In genomic region chr16:96159091-96159731, GRCm38 (mm10) we compare ENCODE assay signal across 7 mouse cellular contexts. TPM values are rescaled to one million over a fixed set of nuclear protein-coding genes. Genes with fewer than 3 reads are reported as not detected.
A peak's percentile ranks its signal among the peaks of the same experiment; 100 is the strongest.
DNase-seq lines count a peak whose midpoint lies in the region; ATAC-seq and TF ChIP-seq lines count a peak whose summit lies in the region.

No protein-coding gene starts in this region.

- DNase-seq in adrenal gland, postnatal 10 days: peak; percentile 77
- peak; percentile 78 to 80 for DNase-seq in cerebellum, postnatal 25 days
- DNase-seq in gastrocnemius, postnatal 10 days: peak; percentile 71
- DNase-seq in spleen, adult 2 months (ENCODE audit: low read depth in 1 of 2, low spot score in 2 of 2): peak in 1 of 2 experiments; percentile 11

- peak overlapping the region; percentile 82 for H3K27ac ChIP-seq in hindbrain, embryonic 15.5 days (replicated peaks)
- peak overlapping the region; percentile 91 for H3K27ac ChIP-seq in limb, embryonic 13.5 days
- peak overlapping the region; percentile 81 for H3K27ac ChIP-seq in midbrain, embryonic 12.5 days (replicated peaks)
- H3K27ac ChIP-seq in spleen, adult 2 months (ENCODE audit: insufficient read depth, low read length): no peak overlapping the region

- H3K4me3 ChIP-seq in hindbrain, embryonic 15.5 days: peak overlapping the region; percentile 50
- peak overlapping the region; percentile 62 for H3K4me3 ChIP-seq in limb, embryonic 13.5 days
- H3K4me3 ChIP-seq in midbrain, embryonic 12.5 days: peak overlapping the region; percentile 58
- peak overlapping the region; percentile 57; the same call in 1 of the 2 replicates for H3K4me3 ChIP-seq in spleen, adult 2 months (ENCODE audit: extremely low read depth, insufficient read depth, insufficient read length)

- TF ChIP-seq CTCF in spleen, adult 2 months (IDR thresholded peaks at IDR 0.05; ENCODE audit: extremely low read depth, insufficient read depth, insufficient read length, insufficient replicate concordance): peak; percentile 22; the same call in 1 of the 2 replicates

- H3K27me3 ChIP-seq in hindbrain, embryonic 15.5 days: no peaks in the 10 kb centered on the region
- H3K27me3 ChIP-seq in limb, embryonic 13.5 days: no peaks in the 10 kb centered on the region
- 0 out of 2 replicates have a peak, but pooled peaks cover 3% of the 10 kb centered on the region for H3K27me3 ChIP-seq in midbrain, embryonic 12.5 days
- H3K27me3 ChIP-seq in spleen, adult 2 months (ENCODE audit: control insufficient read depth, insufficient read depth, low read length): peaks cover 6% of the 10 kb centered on the region

- WGBS in hindbrain, embryonic 15.5 days: 1% methylated on average over 61 of the region's 67 CpGs
- WGBS in limb, embryonic 13.5 days: under 1% methylated on average over 66 of the region's 67 CpGs
- WGBS in midbrain, embryonic 12.5 days: 1% methylated on average over 65 of the region's 67 CpGs
- 2% methylated on average over 63 of the region's 67 CpGs for WGBS in spleen, adult 2 months

- no peaks in the 10 kb centered on the region; the same call in 1 of the 2 replicates for H3K36me3 ChIP-seq in hindbrain, embryonic 15.5 days
- peaks cover 22% of the 10 kb centered on the region for H3K36me3 ChIP-seq in limb, embryonic 13.5 days
- peaks cover 19% of the 10 kb centered on the region for H3K36me3 ChIP-seq in midbrain, embryonic 12.5 days
- no peaks in the 10 kb centered on the region for H3K36me3 ChIP-seq in spleen, adult 2 months (ENCODE audit: control insufficient read depth, insufficient read depth, low read length)

- H3K4me1 ChIP-seq in hindbrain, embryonic 15.5 days (replicated peaks): peaks cover 16% of the 10 kb centered on the region
- H3K4me1 ChIP-seq in limb, embryonic 13.5 days: peaks cover 19% of the 10 kb centered on the region
- H3K4me1 ChIP-seq in midbrain, embryonic 12.5 days: peaks cover 8% of the 10 kb centered on the region
- H3K4me1 ChIP-seq in spleen, adult 2 months (ENCODE audit: control insufficient read depth, insufficient read depth, insufficient read length): peaks cover 5% of the 10 kb centered on the region; the same call in 1 of the 2 replicates

- no peak for TF ChIP-seq POLR2A in spleen, adult 2 months (IDR thresholded peaks at IDR 0.05; ENCODE audit: low read depth, low read length)

- peak overlapping the region; percentile 75 for H3K9ac ChIP-seq in hindbrain, embryonic 15.5 days
- peak overlapping the region; percentile 95 for H3K9ac ChIP-seq in limb, embryonic 13.5 days
- peak overlapping the region; percentile 88 for H3K9ac ChIP-seq in midbrain, embryonic 12.5 days (replicated peaks)

- H3K9me3 ChIP-seq in hindbrain, embryonic 15.5 days: no peaks in the 10 kb centered on the region
- H3K9me3 ChIP-seq in limb, embryonic 13.5 days: no peaks in the 10 kb centered on the region
- no peaks in the 10 kb centered on the region for H3K9me3 ChIP-seq in midbrain, embryonic 12.5 days

- H3K4me2 ChIP-seq in hindbrain, embryonic 15.5 days: peak overlapping the region; percentile 98
- H3K4me2 ChIP-seq in limb, embryonic 13.5 days (replicated peaks): peak overlapping the region; percentile 91
- H3K4me2 ChIP-seq in midbrain, embryonic 12.5 days (replicated peaks): peak overlapping the region; percentile 97

- ATAC-seq in hindbrain, embryonic 15.5 days (ENCODE audit: low FRiP score, low read depth): peak; percentile 75
- ATAC-seq in limb, embryonic 13.5 days (ENCODE audit: low FRiP score, low read depth): peak; percentile 85
- peak; percentile 90 for ATAC-seq in midbrain, embryonic 12.5 days (ENCODE audit: low FRiP score, low read depth)

RNA-seq across cellular contexts. Expression of gene Wrb, which starts 14.0 kb away (rescaled TPM):
- total RNA-seq in adrenal gland, postnatal 10 days (2021): 10 to 100 TPM; 21.6 to 25.6 TPM
- total RNA-seq in gastrocnemius, postnatal 10 days (2021): 10 to 100 TPM in 1 of 2 experiments, 1 to 10 TPM in 1; 9.6 to 12.1 TPM
- polyA plus RNA-seq in hindbrain, embryonic 15.5 days (2015; fragmentation: Nextera tagmentation; extraction: Ambion mirVana): 205 and 206 TPM in 2 replicates
- 64.3 and 65.8 TPM in 2 replicates for polyA plus RNA-seq in limb, embryonic 13.5 days (2015; fragmentation: Nextera tagmentation; extraction: Ambion mirVana)
- polyA plus RNA-seq in midbrain, embryonic 12.5 days (2016; fragmentation: Nextera tagmentation; extraction: Ambion mirVana): 116 and 124 TPM in 2 replicates
- 28.4 and 38.1 TPM in 2 replicates for polyA plus RNA-seq in spleen, adult 2 months (2012; rRNA removed)

RNA-seq across cellular contexts. Expression of gene Hmgn1, which starts 31.7 kb away (rescaled TPM):
- total RNA-seq in adrenal gland, postnatal 10 days (2021): 100 to 1,000 TPM; 206 to 208 TPM
- 100 to 1,000 TPM in 1 of 2 experiments, 10 to 100 TPM in 1; 89.4 to 103 TPM for total RNA-seq in gastrocnemius, postnatal 10 days (2021)
- 284 and 324 TPM in 2 replicates for polyA plus RNA-seq in hindbrain, embryonic 15.5 days (2015; fragmentation: Nextera tagmentation; extraction: Ambion mirVana)
- 756 and 813 TPM in 2 replicates for polyA plus RNA-seq in limb, embryonic 13.5 days (2015; fragmentation: Nextera tagmentation; extraction: Ambion mirVana)
- 718 and 726 TPM in 2 replicates for polyA plus RNA-seq in midbrain, embryonic 12.5 days (2016; fragmentation: Nextera tagmentation; extraction: Ambion mirVana)
- polyA plus RNA-seq in spleen, adult 2 months (2012; rRNA removed): 19.0 and 19.9 TPM in 2 replicates

RNA-seq across cellular contexts. Expression of gene Lca5l, which starts 32.9 kb away (rescaled TPM):
- total RNA-seq in adrenal gland, postnatal 10 days (2021): 1 to 10 TPM in 1 of 2 experiments, under 1 TPM in 1; 0.78 to 2.0 TPM
- 1 to 10 TPM; 1.2 to 1.5 TPM for total RNA-seq in gastrocnemius, postnatal 10 days (2021)
- 2.3 and 2.4 TPM in 2 replicates for polyA plus RNA-seq in hindbrain, embryonic 15.5 days (2015; fragmentation: Nextera tagmentation; extraction: Ambion mirVana)
- polyA plus RNA-seq in limb, embryonic 13.5 days (2015; fragmentation: Nextera tagmentation; extraction: Ambion mirVana): 1.7 and 1.9 TPM in 2 replicates
- 1.2 and 1.6 TPM in 2 replicates for polyA plus RNA-seq in midbrain, embryonic 12.5 days (2016; fragmentation: Nextera tagmentation; extraction: Ambion mirVana)
- polyA plus RNA-seq in spleen, adult 2 months (2012; rRNA removed): 0.09 and 0.14 TPM in 2 replicates

RNA-seq across cellular contexts. Expression of gene Sh3bgr, which starts 41.0 kb away (rescaled TPM):
- 10 to 100 TPM; 15.6 to 43.9 TPM for total RNA-seq in adrenal gland, postnatal 10 days (2021)
- 100 to 1,000 TPM; 810 to 907 TPM for total RNA-seq in gastrocnemius, postnatal 10 days (2021)
- 1.7 and 3.8 TPM in 2 replicates for polyA plus RNA-seq in hindbrain, embryonic 15.5 days (2015; fragmentation: Nextera tagmentation; extraction: Ambion mirVana)
- 6.4 and 9.1 TPM in 2 replicates for polyA plus RNA-seq in limb, embryonic 13.5 days (2015; fragmentation: Nextera tagmentation; extraction: Ambion mirVana)
- polyA plus RNA-seq in midbrain, embryonic 12.5 days (2016; fragmentation: Nextera tagmentation; extraction: Ambion mirVana): 0.84 and 2.5 TPM in 2 replicates
- 1.2 and 1.9 TPM in 2 replicates for polyA plus RNA-seq in spleen, adult 2 months (2012; rRNA removed)

Comparison
In these comparisons a context has a peak if more than half of its experiments do, and no peak if none do; other contexts are left out.
1. RNA of gene Hmgn1, which starts 31.7 kb away (polyA plus RNA-seq): 756 to 813 TPM in limb, embryonic 13.5 days, 718 to 726 TPM in midbrain, embryonic 12.5 days and 284 to 324 TPM in hindbrain, embryonic 15.5 days; 19.0 to 19.9 TPM in spleen, adult 2 months; every median in the first group is over 10 times any median in the second.
2. Peak in every context shown above with its lines, with median percentiles within 50 percentile points of each other: ATAC-seq, H3K4me2 ChIP-seq, H3K4me3 ChIP-seq and H3K9ac ChIP-seq.